Mouse (Mus musculus) hindbrain, embryonic 14.5 days (tissue): Measurements from ENCODE around the gene Cdk14. TPM values are rescaled to one million over a fixed set of nuclear protein-coding genes. Genes with fewer than 3 reads are reported as not detected.

ENCODE experiments used
- ATAC-seq: fragments of 200-750 bp; cut with Nextera tagmentation; 2 replicates; pipeline ENCODE4 v1.8.0; 2017; ENCODE audit warnings: moderate number of reproducible peaks, mild to moderate bottlenecking, moderate TSS enrichment, moderate library complexity; ENCODE audit not compliant: low FRiP score
- DNase-seq: peaks from one replicate; pipeline ENCODE4 v3.0.0-alpha.2; 2015; ENCODE audit warnings: low spot score
- H3K27ac ChIP-seq: fragments of 300-500 bp; sonication (generic); 2 replicates; pipeline ENCODE4 v1.5.1; 2014; ENCODE audit warnings: mild to moderate bottlenecking, moderate library complexity
- H3K27me3 ChIP-seq: fragments of 300-500 bp; sonication (generic); 2 replicates; pipeline ENCODE4 v1.6.1; 2014; ENCODE audit warnings: mild to moderate bottlenecking, low read length, mixed read lengths; ENCODE audit not compliant: control insufficient read depth, insufficient read depth
- H3K36me3 ChIP-seq: fragments of 300-500 bp; sonication (generic); replicated peaks from 2 replicates; pipeline ENCODE4 v1.6.1; 2014; ENCODE audit not compliant: control insufficient read depth, insufficient read depth
- H3K4me1 ChIP-seq: fragments of 300-500 bp; sonication (generic); replicated peaks from 2 replicates; pipeline ENCODE4 v1.6.1; 2014; ENCODE audit warnings: antibody characterized with exemption, low read length, mixed read lengths; ENCODE audit not compliant: control insufficient read depth, insufficient read depth
- H3K4me2 ChIP-seq: fragments of 300-500 bp; sonication (generic); replicated peaks from 2 replicates; pipeline ENCODE4 v1.6.1; 2014; ENCODE audit warnings: mild to moderate bottlenecking, moderate library complexity
- H3K4me3 ChIP-seq: fragments of 300-500 bp; sonication (generic); replicated peaks from 2 replicates; pipeline ENCODE4 v1.5.1; 2014; ENCODE audit warnings: mild to moderate bottlenecking, low read length
- H3K9ac ChIP-seq: fragments of 300-500 bp; sonication (generic); 2 replicates; pipeline ENCODE4 v1.6.1; 2014
- H3K9me3 ChIP-seq: fragments of 300-500 bp; sonication (generic); 2 replicates; pipeline ENCODE4 v1.6.1; 2016; ENCODE audit warnings: low read length; ENCODE audit not compliant: control insufficient read depth
- WGBS: fragments of 180-500 bp; shearing (Covaris S2); extraction: QIAGEN DNeasy Blood & Tissue Kit; methylation state at CpG from one replicate; pipeline ENCODE4 v1.1.7; 2014; 5-methylcytosine and 5-hydroxymethylcytosine counted together
- polyA plus RNA-seq: library from polyadenylated mRNA; unstranded; fragments of >200 nt; fragmentation: Nextera tagmentation; extraction: Ambion mirVana; gene quantifications from 2 replicates; pipeline ENCODE4 v1.2.1, GENCODE M21; 2014

The Cdk14 gene
- polyA plus RNA-seq, 1 experiment from 2014 or later, result 55.6 TPM

DNA sequence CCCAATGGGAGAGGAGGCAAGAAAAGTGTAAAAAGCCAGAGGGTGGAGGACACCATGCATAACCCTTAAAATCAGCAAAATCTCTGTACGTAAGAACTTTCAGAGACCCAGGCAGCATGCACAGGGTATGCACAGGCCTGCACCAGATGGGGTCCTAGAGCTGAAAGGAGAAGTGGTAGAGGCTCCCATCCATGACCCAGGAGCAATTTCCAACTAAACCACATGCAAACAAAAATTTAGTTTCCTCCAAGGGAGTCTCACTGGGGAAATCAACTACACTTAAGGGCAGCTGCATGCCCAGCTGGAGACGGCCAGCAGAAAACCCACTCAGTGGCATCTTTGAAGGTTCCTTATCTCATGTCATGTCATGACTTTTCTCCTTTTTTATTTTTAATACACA, 415.4 kb downstream of the Cdk14 start:
- WGBS, result 90% methylated on average over 2 of the region's 2 CpGs
- no peak overlapping the region for H3K4me3 ChIP-seq

GRCm38 (mm10) chr5:4993192-4993601, 426.9 kb downstream of the Cdk14 start:
- Histone ChIP-seq H3K27ac (no peak overlapping the region), H3K36me3 (no peaks in the 10 kb centered on the region), H3K27me3 (no peaks in the 10 kb centered on the region), H3K9me3 (no peaks in the 10 kb centered on the region), H3K4me1 (no peaks in the 10 kb centered on the region), H3K4me2 (no peak overlapping the region), H3K9ac (no peak overlapping the region), H3K4me3 (no peak overlapping the region)
- DNase-seq (no peak), ATAC-seq (no peak)
- 79% methylated on average over 4 of the region's 4 CpGs for WGBS

More for the DNA sequence above, 415.4 kb downstream of the Cdk14 start:
- Histone ChIP-seq H3K9ac (no peak overlapping the region), H3K36me3 (no peaks in the 10 kb centered on the region), H3K27me3 (no peaks in the 10 kb centered on the region), H3K4me1 (peaks cover 11% of the 10 kb centered on the region), H3K4me2 (no peak overlapping the region), H3K27ac (no peak overlapping the region), H3K9me3 (no peaks in the 10 kb centered on the region)
- ATAC-seq (no peak), DNase-seq (no peak)

DNA sequence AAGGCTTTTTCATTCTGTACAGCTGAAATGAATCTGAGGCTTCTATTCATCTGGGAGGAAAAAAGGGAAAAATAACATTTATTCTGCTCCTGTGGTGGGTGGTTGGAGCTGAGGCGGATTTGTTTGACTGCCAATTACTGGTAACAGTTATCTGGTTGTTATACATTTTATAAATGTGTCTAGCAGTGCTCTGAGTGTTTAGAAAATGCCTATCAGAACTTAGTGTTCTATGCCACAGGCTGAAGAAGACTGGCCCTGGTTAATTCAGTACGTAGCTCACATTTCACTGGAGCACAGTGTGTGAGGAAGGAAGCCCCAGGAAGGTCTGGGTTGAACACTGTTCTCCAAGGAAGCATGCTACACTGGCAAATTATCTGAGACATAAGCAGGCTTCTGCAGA, 429.1 kb downstream of the Cdk14 start:
- no peak for DNase-seq
- H3K27ac ChIP-seq, result no peak overlapping the region
- WGBS, result 68% methylated on average over 2 of the region's 2 CpGs

DNA sequence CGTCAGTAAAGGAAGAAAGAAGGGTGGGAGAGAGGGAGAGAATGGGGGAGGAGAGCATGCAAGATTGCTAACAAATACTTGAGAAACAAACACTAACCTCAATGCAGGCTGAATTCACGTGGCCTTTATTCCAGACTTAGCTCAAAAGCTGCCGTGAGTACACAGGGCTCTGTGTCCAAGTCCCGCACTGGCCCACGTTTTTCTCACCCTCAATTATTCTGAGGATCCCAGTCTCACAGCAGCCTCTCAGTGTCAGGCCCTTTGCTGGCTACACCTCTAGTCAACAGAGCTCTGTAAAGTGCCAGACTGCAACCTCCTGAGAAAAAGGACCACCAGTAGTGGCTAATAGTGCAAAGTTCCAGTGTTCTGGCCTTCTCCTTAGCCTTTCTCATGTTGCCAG, 429.9 kb downstream of the Cdk14 start:
- no peaks in the 10 kb centered on the region for H3K36me3 ChIP-seq
- H3K4me2 ChIP-seq, result no peak overlapping the region
- no peaks in the 10 kb centered on the region for H3K9me3 ChIP-seq
- 37% methylated on average over 5 of the region's 5 CpGs for WGBS
- DNase-seq, result no peak
- H3K4me3 ChIP-seq, result no peak overlapping the region
- ATAC-seq, result no peak
- no peak overlapping the region for H3K27ac ChIP-seq
- H3K4me1 ChIP-seq, result no peaks in the 10 kb centered on the region
- H3K27me3 ChIP-seq, result no peaks in the 10 kb centered on the region
- H3K9ac ChIP-seq, result no peak overlapping the region

More for the DNA sequence above, 429.1 kb downstream of the Cdk14 start:
- no peak for ATAC-seq
- no peaks in the 10 kb centered on the region for H3K9me3 ChIP-seq
- H3K27me3 ChIP-seq, result no peaks in the 10 kb centered on the region
- H3K36me3 ChIP-seq, result no peaks in the 10 kb centered on the region
- no peak overlapping the region for H3K9ac ChIP-seq
- no peaks in the 10 kb centered on the region for H3K4me1 ChIP-seq
- H3K4me2 ChIP-seq, result no peak overlapping the region
- H3K4me3 ChIP-seq, result no peak overlapping the region

- WGBS, result 73% methylated on average over 2 of the region's 2 CpGs
- no peak overlapping the region for H3K9ac ChIP-seq
- no peak for DNase-seq
Observed at GRCm38 (mm10) chr5:4986181-4986580, 433.9 kb downstream of the Cdk14 start.

DNA sequence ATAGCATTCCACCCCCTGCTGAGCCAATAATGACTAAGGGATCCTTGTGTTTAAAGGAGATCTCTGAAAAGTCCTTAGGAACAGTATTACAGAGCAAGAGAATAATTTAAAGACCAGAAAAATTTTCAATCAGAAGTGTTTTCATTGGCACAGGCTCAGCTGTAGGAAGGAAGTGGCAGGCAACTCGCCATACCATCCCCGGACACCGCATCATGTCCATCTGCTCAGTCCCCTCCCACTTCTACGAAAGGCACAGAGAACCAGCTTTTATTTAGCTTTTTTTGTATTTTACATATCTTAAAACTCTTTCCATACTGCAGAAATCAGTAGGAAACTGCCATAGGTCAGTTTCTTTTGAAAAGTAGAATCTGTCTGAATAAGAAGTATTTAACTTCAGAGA, 440.6 kb downstream of the Cdk14 start:
- no peak overlapping the region for H3K9ac ChIP-seq
- DNase-seq (no peak), ATAC-seq (no peak)
- H3K36me3 ChIP-seq, result no peaks in the 10 kb centered on the region
- H3K27me3 ChIP-seq, result no peaks in the 10 kb centered on the region
- H3K4me2 ChIP-seq, result no peak overlapping the region
- no peaks in the 10 kb centered on the region for H3K9me3 ChIP-seq
- WGBS, result 87% methylated on average over 4 of the region's 4 CpGs
- H3K27ac ChIP-seq, result no peak overlapping the region
- no peak overlapping the region for H3K4me3 ChIP-seq
- no peaks in the 10 kb centered on the region for H3K4me1 ChIP-seq

More at GRCm38 (mm10) chr5:4986181-4986580, 433.9 kb downstream of the Cdk14 start:
- no peaks in the 10 kb centered on the region for H3K4me1 ChIP-seq
- H3K36me3 ChIP-seq, result no peaks in the 10 kb centered on the region
- no peaks in the 10 kb centered on the region for H3K9me3 ChIP-seq
- H3K27me3 ChIP-seq, result no peaks in the 10 kb centered on the region
- ATAC-seq, result no peak
- no peak overlapping the region for H3K4me3 ChIP-seq
- no peak overlapping the region for H3K27ac ChIP-seq
- no peak overlapping the region for H3K4me2 ChIP-seq

GRCm38 (mm10) chr5:4973408-4973807, 446.7 kb downstream of the Cdk14 start:
- H3K9ac ChIP-seq, result no peak overlapping the region
- H3K27ac ChIP-seq, result no peak overlapping the region
- ATAC-seq (no peak), DNase-seq (no peak)
- H3K9me3 ChIP-seq, result no peaks in the 10 kb centered on the region
- H3K4me3 ChIP-seq, result no peak overlapping the region
- H3K4me2 ChIP-seq, result no peak overlapping the region
- WGBS, result 89% methylated on average over 1 of the region's 1 CpGs
- no peaks in the 10 kb centered on the region for H3K4me1 ChIP-seq
- no peaks in the 10 kb centered on the region for H3K27me3 ChIP-seq
- no peaks in the 10 kb centered on the region for H3K36me3 ChIP-seq

DNA sequence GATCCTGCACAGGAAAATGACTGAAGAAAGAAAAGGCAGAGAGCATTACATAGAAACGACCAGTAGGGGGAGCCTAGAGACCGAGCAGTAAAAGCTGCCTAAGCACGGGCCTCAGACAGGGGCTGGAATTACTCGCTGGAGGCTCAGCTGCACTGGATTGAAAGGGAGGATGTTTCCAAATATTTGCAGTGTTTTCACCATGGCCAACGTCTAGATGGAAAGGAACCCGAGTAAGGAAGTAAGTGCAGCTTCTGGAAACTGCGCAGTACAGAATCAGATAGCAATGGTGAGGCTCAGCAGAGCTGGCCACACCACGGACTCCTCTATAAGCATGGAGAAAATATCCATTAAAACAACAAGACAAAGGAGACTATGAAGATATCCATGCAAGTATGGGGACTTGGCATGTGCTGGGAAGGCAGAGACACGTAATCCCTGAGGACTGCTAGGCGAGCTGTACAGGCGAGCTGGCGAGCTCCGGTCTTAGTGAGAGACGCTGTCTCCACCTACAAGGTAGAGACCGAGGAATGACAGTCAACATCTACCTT, 458.0 kb downstream of the Cdk14 start:
- H3K4me3 ChIP-seq, result no peak overlapping the region
- 38% methylated on average over 15 of the region's 15 CpGs for WGBS
- H3K4me1 ChIP-seq, result no peaks in the 10 kb centered on the region
- peak overlapping the region; percentile 22; the same call in 1 of the 2 replicates for H3K4me2 ChIP-seq
- H3K27me3 ChIP-seq, result no peaks in the 10 kb centered on the region
- DNase-seq (peak; percentile 93), ATAC-seq (peak; percentile 90)
- H3K27ac ChIP-seq, result peak overlapping the region; percentile 77
- no peaks in the 10 kb centered on the region for H3K9me3 ChIP-seq
- peak overlapping the region; percentile 28; the same call in 1 of the 2 replicates for H3K9ac ChIP-seq
- no peaks in the 10 kb centered on the region for H3K36me3 ChIP-seq

DNA sequence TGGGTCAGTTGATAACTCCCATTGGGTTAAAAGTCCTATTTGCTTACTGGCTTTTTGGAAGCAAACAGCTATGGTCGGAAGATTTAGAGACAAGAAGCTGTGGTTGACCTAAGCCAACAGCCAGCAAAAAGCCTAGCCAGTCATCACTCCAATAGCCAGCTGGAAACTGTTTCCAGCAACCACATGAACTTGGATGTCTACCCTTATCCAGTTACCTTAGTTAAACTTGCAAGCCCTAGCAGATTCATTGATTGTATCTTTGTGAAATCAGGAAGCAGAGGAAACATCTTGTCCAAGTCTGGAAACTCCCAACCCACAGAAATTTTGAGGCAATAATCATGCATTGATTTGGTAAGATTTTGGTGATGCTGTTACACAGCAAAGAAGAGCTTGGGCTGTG, 458.5 kb downstream of the Cdk14 start:
- no peaks in the 10 kb centered on the region for H3K4me1 ChIP-seq
- H3K4me3 ChIP-seq, result no peak overlapping the region
- no peak for DNase-seq
- ATAC-seq, result no peak
- no peaks in the 10 kb centered on the region for H3K36me3 ChIP-seq
- no peak overlapping the region for H3K27ac ChIP-seq
- H3K27me3 ChIP-seq, result no peaks in the 10 kb centered on the region
- no peak overlapping the region for H3K4me2 ChIP-seq
- no peaks in the 10 kb centered on the region for H3K9me3 ChIP-seq
- WGBS, result 97% methylated on average over 1 of the region's 1 CpGs
- H3K9ac ChIP-seq, result no peak overlapping the region

GRCm38 (mm10) chr5:4959446-4959845, 460.7 kb downstream of the Cdk14 start:
- no peak overlapping the region for H3K9ac ChIP-seq

More at GRCm38 (mm10) chr5:4959446-4959845, 460.7 kb downstream of the Cdk14 start:
- Histone ChIP-seq H3K9me3 (no peaks in the 10 kb centered on the region), H3K4me2 (no peak overlapping the region), H3K27ac (no peak overlapping the region), H3K27me3 (no peaks in the 10 kb centered on the region), H3K36me3 (no peaks in the 10 kb centered on the region), H3K4me1 (no peaks in the 10 kb centered on the region), H3K4me3 (no peak overlapping the region)
- ATAC-seq (no peak), DNase-seq (no peak)
- 26% methylated on average over 5 of the region's 5 CpGs for WGBS
